Mouse (Mus musculus) erythroblast, embryonic 14.5 days (primary cell): ENCODE data around the gene Vamp5.

Experiments
- GATA1 ChIP-seq: IDR thresholded peaks from 2 replicates; pipeline ENCODE4 v1.6.1; 2012; ENCODE audit warnings: low read length, inconsistent platforms, mixed read lengths
- TAL1 ChIP-seq: IDR thresholded peaks from 3 replicates; pipeline ENCODE4 v1.6.1; 2012; ENCODE audit warnings: low read length, inconsistent platforms, mixed read lengths

DNA sequence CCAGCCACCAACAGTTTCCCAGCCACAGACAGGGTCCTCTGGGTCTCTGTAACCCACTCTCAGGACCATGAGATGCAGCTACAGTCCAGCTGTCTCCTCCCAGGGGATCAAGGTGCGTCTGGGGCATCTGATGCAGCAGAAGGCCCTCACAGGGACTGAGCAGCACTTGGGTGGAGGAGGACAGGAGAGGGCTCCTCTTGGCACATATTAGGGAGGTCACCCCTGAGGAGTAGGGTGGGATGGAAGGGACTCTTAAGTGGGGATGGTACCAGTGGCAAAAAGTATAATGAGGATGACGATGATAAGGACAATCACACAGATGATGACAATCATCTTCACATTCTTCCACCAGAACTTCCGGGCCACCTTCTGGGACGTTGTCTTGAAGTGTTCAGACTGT lies 5.0 kb upstream of the Vamp5 start:
- TF ChIP-seq GATA1 (no peak), TAL1 (no peak)
